Mouse (Mus musculus) stomach, postnatal 0 days (tissue): Measurements from ENCODE around the gene Defb21.

ENCODE experiments used
- CTCF ChIP-seq: IDR thresholded peaks from 2 replicates; pipeline ENCODE4 v1.5.1; 2016; ENCODE audit warnings: antibody characterized with exemption, low read depth, mild to moderate bottlenecking, moderate library complexity
- EP300 ChIP-seq: optimal IDR thresholded peaks from 2 replicates; pipeline ENCODE3; 2016; ENCODE audit warnings: antibody characterized with exemption

DNA sequence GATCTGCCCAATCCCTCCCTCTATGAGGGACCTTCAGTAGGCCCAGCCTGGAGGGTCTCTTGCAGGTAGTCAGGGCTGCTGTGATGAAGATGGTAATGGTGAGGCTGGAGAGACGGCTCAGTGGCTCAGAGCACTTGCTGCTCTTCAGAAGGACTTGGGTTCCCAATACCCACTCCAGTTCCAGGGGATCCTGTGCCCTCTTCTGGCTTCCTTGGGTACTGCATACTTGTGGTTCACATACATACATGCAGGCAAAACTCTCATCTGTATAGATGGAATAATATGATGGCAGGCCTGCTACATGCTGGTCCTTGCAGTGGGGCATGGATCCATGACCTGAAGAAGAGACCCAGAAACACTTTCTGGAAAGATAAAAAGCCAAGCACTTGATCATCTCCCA is 36.2 kb downstream of the Defb21 start:
- TF ChIP-seq CTCF (peak; percentile 20; the same call in 1 of the 2 replicates), EP300 (no peak)
